Mouse (Mus musculus) cerebellum, postnatal 36 days (tissue): ENCODE measurements around the gene Rnpepl1.

Source experiments
- DNase-seq, 2 experiments: peaks; one replicate each; pipeline ENCODE4 v3.0.0; 2021 to 2022; ENCODE audit warnings: mixed read lengths in 2 of 2

Rnpepl1 gene

GRCm38 (mm10) chr1:92907632-92908360 is 2.8 kb upstream of the Rnpepl1 start:
- DNase-seq, result no peak

- DNase-seq, result no peak
These were observed 1.9 kb upstream of the Rnpepl1 start for GRCm38 (mm10) chr1:92908664-92909063.

- no peak for DNase-seq
These were observed 1.5 kb upstream of the Rnpepl1 start for GRCm38 (mm10) chr1:92909068-92909467.

- DNase-seq, result peak; percentile 75 to 82
These were observed 540 bp downstream of the Rnpepl1 start for GRCm38 (mm10) chr1:92910925-92911720.

GRCm38 (mm10) chr1:92911721-92912138 is 1.1 kb downstream of the Rnpepl1 start:
- no peak for DNase-seq

- DNase-seq, result no peak
These were observed 1.7 kb downstream of the Rnpepl1 start for GRCm38 (mm10) chr1:92912286-92912685.

- DNase-seq, result no peak
These were observed 3.7 kb downstream of the Rnpepl1 start for GRCm38 (mm10) chr1:92914239-92914638.

- DNase-seq, result no peak
These were observed 4.4 kb downstream of the Rnpepl1 start for GRCm38 (mm10) chr1:92914993-92915392.

- no peak for DNase-seq
These were observed 6.1 kb downstream of the Rnpepl1 start for GRCm38 (mm10) chr1:92916725-92917124.

GRCm38 (mm10) chr1:92919151-92919550 is 8.6 kb downstream of the Rnpepl1 start:
- no peak for DNase-seq

- no peak for DNase-seq
These were observed 9.2 kb downstream of the Rnpepl1 start for GRCm38 (mm10) chr1:92919775-92920174.

GRCm38 (mm10) chr1:92920474-92921200 is 10.1 kb downstream of the Rnpepl1 start:
- DNase-seq, result no peak

- DNase-seq, result no peak
These were observed 10.9 kb downstream of the Rnpepl1 start for GRCm38 (mm10) chr1:92921496-92921895.

GRCm38 (mm10) chr1:92930171-92930706 is 19.7 kb downstream of the Rnpepl1 start:
- no peak for DNase-seq

GRCm38 (mm10) chr1:92933611-92934010 is 23.0 kb downstream of the Rnpepl1 start:
- DNase-seq, result no peak

- DNase-seq, result peak; percentile 93 to 97
These were observed 23.7 kb downstream of the Rnpepl1 start, which contains the start of gene Capn10 for GRCm38 (mm10) chr1:92934182-92934827. TSS of gene Capn10 (plus strand) at chr1:92934376.

GRCm38 (mm10) chr1:92935054-92935962 is 24.7 kb downstream of the Rnpepl1 start:
- peak; percentile 45 to 55 for DNase-seq

- DNase-seq, result no peak
These were observed 25.4 kb downstream of the Rnpepl1 start for GRCm38 (mm10) chr1:92935977-92936376.

GRCm38 (mm10) chr1:92936467-92936866 is 25.9 kb downstream of the Rnpepl1 start:
- no peak for DNase-seq

- no peak for DNase-seq
These were observed 27.2 kb downstream of the Rnpepl1 start for GRCm38 (mm10) chr1:92937797-92938196.

- DNase-seq, result peak; percentile 53 to 63
These were observed 29.2 kb downstream of the Rnpepl1 start for GRCm38 (mm10) chr1:92939746-92940145.
